Mouse (Mus musculus) thymus, adult 2 months (tissue): Measurements from ENCODE around the gene Gm20425. TPM values are rescaled to one million over a fixed set of nuclear protein-coding genes. Genes with fewer than 3 reads are reported as not detected.

Experiments used
- DNase-seq: peaks from one replicate; pipeline ENCODE4 v3.0.0; 2021
- H3K27ac ChIP-seq: fragments of 200-500 bp; 2 replicates; pipeline ENCODE4 v1.5.1; 2012; ENCODE audit warnings: low read length, control low read depth; ENCODE audit not compliant: control insufficient read depth, insufficient read depth
- H3K27me3 ChIP-seq: fragments of 200-500 bp; 2 replicates; pipeline ENCODE4 v1.6.1; 2012; ENCODE audit warnings: mild to moderate bottlenecking, low read length, moderate library complexity, mixed read lengths; ENCODE audit not compliant: control insufficient read depth, insufficient read depth
- H3K36me3 ChIP-seq: fragments of 200-500 bp; 2 replicates; pipeline ENCODE4 v1.6.1; 2012; ENCODE audit warnings: mild to moderate bottlenecking, low read length, moderate library complexity; ENCODE audit not compliant: control insufficient read depth, insufficient read depth
- H3K4me1 ChIP-seq: fragments of 200-500 bp; replicated peaks from 2 replicates; pipeline ENCODE4 v1.6.1; 2012; ENCODE audit warnings: low read length; ENCODE audit not compliant: control insufficient read depth, insufficient read depth
- H3K4me3 ChIP-seq: fragments of 200-500 bp; 2 replicates; pipeline ENCODE4 v1.5.1; 2012; ENCODE audit warnings: mild to moderate bottlenecking, low read length, control low read depth, moderate library complexity; ENCODE audit not compliant: control insufficient read depth, insufficient read depth
- CTCF ChIP-seq: fragments of 200-500 bp; IDR thresholded peaks from 2 replicates; pipeline ENCODE4 v1.5.1; 2012; ENCODE audit warnings: mild to moderate bottlenecking, control low read depth, low read length, moderate library complexity, borderline replicate concordance; ENCODE audit not compliant: control insufficient read depth, poor library complexity, insufficient read depth; ENCODE audit errors: extremely low read depth
- POLR2A ChIP-seq: fragments of 200-500 bp; IDR thresholded peaks from 2 replicates; pipeline ENCODE4 v1.6.1; 2012; ENCODE audit warnings: mild to moderate bottlenecking, low read length, control low read depth, moderate library complexity; ENCODE audit not compliant: control insufficient read depth, poor library complexity, insufficient read depth; ENCODE audit errors: extremely low read depth
- WGBS: fragments of 180-500 bp; shearing (Covaris S2); methylation state at CpG from one replicate; pipeline ENCODE4 v1.1.7; 2018; 5-methylcytosine and 5-hydroxymethylcytosine counted together
- polyA plus RNA-seq: library from polyadenylated mRNA; depleted of rRNA; stranded (reverse); fragments of >200 nt; gene quantifications from 2 replicates; pipeline ENCODE4 v1.2.3, GENCODE M21; 2012; rRNA removed

Gm20425 gene
- polyA plus RNA-seq, 1 experiment = not detected

GRCm38 (mm10) chr9:103147103-103147502 lies 83.0 kb downstream of the Gm20425 start:
- WGBS = 79% methylated on average over 13 of the region's 13 CpGs
- DNase-seq = no peak
- H3K4me3 ChIP-seq = no peak overlapping the region
- no peak for TF ChIP-seq CTCF
- no peak for TF ChIP-seq POLR2A
- no peaks in the 10 kb centered on the region for H3K36me3 ChIP-seq
- H3K27ac ChIP-seq = no peak overlapping the region
- no peaks in the 10 kb centered on the region for H3K4me1 ChIP-seq
- H3K27me3 ChIP-seq = no peaks in the 10 kb centered on the region

DNA sequence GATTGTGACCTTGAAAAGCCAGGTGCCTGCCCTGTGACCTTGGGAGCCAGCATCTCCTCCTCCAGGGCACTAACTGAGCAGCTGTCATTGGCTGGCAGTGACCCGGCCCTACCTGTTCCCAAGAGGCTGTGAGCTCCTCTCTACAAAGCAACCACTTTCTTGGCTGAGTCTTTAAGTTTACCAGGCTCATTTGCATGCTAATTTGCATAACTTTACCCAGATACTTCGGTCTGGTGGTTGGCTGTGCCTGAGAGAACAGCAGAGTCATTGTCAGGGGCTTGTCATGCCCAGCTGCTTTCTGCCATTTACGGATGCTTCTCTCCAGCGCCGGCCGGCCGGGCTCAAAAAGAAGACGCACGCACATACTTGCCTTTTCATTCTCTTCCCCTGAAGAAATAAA lies 83.4 kb downstream of the Gm20425 start:
- 14% methylated on average over 9 of the region's 9 CpGs for WGBS
- H3K36me3 ChIP-seq = no peaks in the 10 kb centered on the region
- no peak overlapping the region for H3K4me3 ChIP-seq
- H3K27ac ChIP-seq = no peak overlapping the region
- no peaks in the 10 kb centered on the region for H3K4me1 ChIP-seq
- no peaks in the 10 kb centered on the region for H3K27me3 ChIP-seq
- TF ChIP-seq CTCF = no peak
- no peak for TF ChIP-seq POLR2A
- no peak for DNase-seq

GRCm38 (mm10) chr9:103146257-103146656 lies 83.8 kb downstream of the Gm20425 start:
- TF ChIP-seq CTCF (no peak), POLR2A (no peak)
- H3K27me3 ChIP-seq = no peaks in the 10 kb centered on the region
- no peaks in the 10 kb centered on the region for H3K36me3 ChIP-seq
- H3K27ac ChIP-seq = no peak overlapping the region
- no peak for DNase-seq
- no peaks in the 10 kb centered on the region for H3K4me1 ChIP-seq
- 91% methylated on average over 10 of the region's 10 CpGs for WGBS
- H3K4me3 ChIP-seq = no peak overlapping the region

- H3K27me3 ChIP-seq = no peaks in the 10 kb centered on the region
- no peak for DNase-seq
- H3K4me1 ChIP-seq = no peaks in the 10 kb centered on the region
- H3K27ac ChIP-seq = no peak overlapping the region
- H3K4me3 ChIP-seq = no peak overlapping the region
- no peak for TF ChIP-seq POLR2A
- TF ChIP-seq CTCF = no peak
- 90% methylated on average over 5 of the region's 5 CpGs for WGBS
- no peaks in the 10 kb centered on the region for H3K36me3 ChIP-seq
Measured at GRCm38 (mm10) chr9:103145351-103145750, 84.8 kb downstream of the Gm20425 start.

DNA sequence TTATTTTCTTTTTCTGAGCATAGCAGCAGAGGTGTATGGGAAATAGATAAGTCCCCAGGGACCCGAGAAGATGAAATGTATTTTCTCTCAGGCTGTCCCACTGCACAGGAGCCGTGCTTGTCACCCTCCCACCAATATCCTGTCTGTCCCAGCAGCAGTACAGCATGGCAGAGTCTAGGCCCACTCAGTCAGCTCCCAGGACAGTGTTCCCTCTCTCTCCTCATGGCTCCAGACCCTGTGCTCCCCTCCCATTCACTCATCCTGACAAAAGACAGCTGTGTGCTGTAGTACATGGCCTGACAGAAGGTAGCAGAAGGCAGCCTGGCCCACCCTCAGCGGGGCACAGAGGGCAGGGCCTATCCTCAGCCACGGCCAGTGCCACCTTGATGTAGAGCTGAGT lies 86.2 kb downstream of the Gm20425 start:
- H3K4me1 ChIP-seq = no peaks in the 10 kb centered on the region
- 83% methylated on average over 4 of the region's 4 CpGs for WGBS
- TF ChIP-seq CTCF = no peak
- TF ChIP-seq POLR2A = no peak
- no peak overlapping the region for H3K27ac ChIP-seq
- H3K27me3 ChIP-seq = no peaks in the 10 kb centered on the region
- no peaks in the 10 kb centered on the region for H3K36me3 ChIP-seq
- DNase-seq = no peak
- H3K4me3 ChIP-seq = no peak overlapping the region

DNA sequence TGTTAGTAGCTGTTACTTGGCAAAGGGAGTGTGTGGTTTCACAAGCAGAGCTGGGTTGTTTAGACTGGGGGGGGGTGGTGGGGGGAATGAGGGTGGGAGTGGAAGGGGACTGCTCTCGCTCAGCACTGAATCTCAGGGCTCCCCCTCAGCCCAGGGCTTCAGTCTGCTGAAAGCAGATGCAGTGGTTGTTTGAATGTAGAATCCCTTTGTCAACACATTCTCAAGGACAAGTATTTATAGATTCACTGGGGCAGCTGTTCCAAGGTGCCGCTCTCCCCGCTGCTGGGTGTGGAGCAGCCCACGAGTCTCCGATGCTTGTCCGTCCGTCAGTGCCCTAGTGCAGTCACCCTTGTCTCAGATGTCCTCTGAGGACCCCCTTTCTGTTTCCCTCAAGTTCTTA lies 88.8 kb downstream of the Gm20425 start:
- TF ChIP-seq POLR2A = no peak
- TF ChIP-seq CTCF = no peak
- no peak for DNase-seq
- no peak overlapping the region for H3K4me3 ChIP-seq
- H3K27me3 ChIP-seq = no peaks in the 10 kb centered on the region
- no peaks in the 10 kb centered on the region for H3K4me1 ChIP-seq
- 97% methylated on average over 7 of the region's 7 CpGs for WGBS
- no peaks in the 10 kb centered on the region for H3K36me3 ChIP-seq
- no peak overlapping the region for H3K27ac ChIP-seq

DNA sequence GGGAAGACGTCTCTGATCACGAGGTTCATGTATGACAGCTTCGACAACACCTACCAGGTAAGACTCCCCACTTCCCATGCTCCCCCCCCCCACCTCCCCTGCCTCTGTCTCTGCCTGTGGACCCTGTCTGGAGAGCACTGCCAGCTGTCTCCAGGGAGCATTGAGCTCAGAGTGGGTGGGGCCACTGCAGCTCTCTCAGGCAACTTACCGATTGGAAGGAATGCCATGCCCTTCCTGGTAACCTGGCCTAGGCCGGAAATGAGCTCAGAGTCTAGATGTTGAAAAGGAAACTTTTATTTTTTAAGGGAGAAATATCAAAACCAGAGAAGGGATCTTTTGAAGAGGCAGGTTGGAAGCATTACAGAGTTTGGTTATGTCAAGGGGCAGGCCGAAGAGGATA lies 89.7 kb downstream of the Gm20425 start:
- no peak for TF ChIP-seq POLR2A
- H3K4me3 ChIP-seq = no peak overlapping the region
- WGBS = 94% methylated on average over 6 of the region's 6 CpGs
- no peak overlapping the region for H3K27ac ChIP-seq
- no peaks in the 10 kb centered on the region for H3K36me3 ChIP-seq
- no peaks in the 10 kb centered on the region for H3K4me1 ChIP-seq
- no peaks in the 10 kb centered on the region for H3K27me3 ChIP-seq
- no peak for DNase-seq

Other genes with a start within 250 kb of the Gm20425 start
- gene Slco2a1, start 241.6 kb downstream of the Gm20425 start, polyA plus RNA-seq = 26.6 and 30.5 TPM in 2 replicates
- gene Rab6b, start 118.5 kb downstream of the Gm20425 start, polyA plus RNA-seq = 4.7 and 8.1 TPM in 2 replicates
- gene Srprb, start 28.2 kb downstream of the Gm20425 start, polyA plus RNA-seq = 47.4 and 51.3 TPM in 2 replicates
- 149 and 198 TPM in 2 replicates for gene Trf, start 137 bp upstream of the Gm20425 start, polyA plus RNA-seq
- 1.7 and 1.9 TPM in 2 replicates for gene 1300017J02Rik, start 74.8 kb upstream of the Gm20425 start, polyA plus RNA-seq
- gene Topbp1, start 74.9 kb upstream of the Gm20425 start, polyA plus RNA-seq = 41.5 and 52.1 TPM in 2 replicates
- gene Cdv3, start 135.5 kb upstream of the Gm20425 start, polyA plus RNA-seq = 74.9 and 166 TPM in 2 replicates